Mouse (Mus musculus) forebrain, embryonic 14.5 days (tissue): ENCODE data around the gene Slc12a7. TPM values are rescaled to one million over a fixed set of nuclear protein-coding genes. Genes with fewer than 3 reads are reported as not detected.

Source experiments
- ATAC-seq: fragments of 200-750 bp; cut with Nextera tagmentation; 2 replicates; pipeline ENCODE4 v1.8.0; 2017; ENCODE audit warnings: mild to moderate bottlenecking, moderate library complexity
- DNase-seq: peaks from one replicate; pipeline ENCODE4 v3.0.0-alpha.2; 2015; ENCODE audit warnings: low spot score
- H3K27ac ChIP-seq: fragments of 300-500 bp; sonication (generic); 2 replicates; pipeline ENCODE4 v1.5.1; 2014; ENCODE audit warnings: low read depth, mild to moderate bottlenecking, control low read depth, low read length, moderate library complexity
- H3K27me3 ChIP-seq: fragments of 300-500 bp; sonication (generic); replicated peaks from 2 replicates; pipeline ENCODE4 v1.6.1; 2014; ENCODE audit warnings: low read length, control low read depth, mixed read lengths; ENCODE audit not compliant: control insufficient read depth, insufficient read depth
- H3K36me3 ChIP-seq: fragments of 300-500 bp; sonication (generic); 2 replicates; pipeline ENCODE4 v1.6.1; 2014; ENCODE audit warnings: low read length, control low read depth; ENCODE audit not compliant: control insufficient read depth, insufficient read depth
- H3K4me1 ChIP-seq: fragments of 300-500 bp; sonication (generic); 2 replicates; pipeline ENCODE4 v1.6.1; 2014; ENCODE audit warnings: antibody characterized with exemption, low read length, control low read depth; ENCODE audit not compliant: control insufficient read depth, insufficient read depth
- H3K4me2 ChIP-seq: fragments of 300-500 bp; sonication (generic); 2 replicates; pipeline ENCODE4 v1.6.1; 2014; ENCODE audit warnings: mild to moderate bottlenecking, control low read depth, low read length
- H3K4me3 ChIP-seq: fragments of 300-500 bp; sonication (generic); 2 replicates; pipeline ENCODE4 v1.5.1; 2014; ENCODE audit warnings: low read depth, low read length, control low read depth
- H3K9ac ChIP-seq: fragments of 300-500 bp; sonication (generic); 2 replicates; pipeline ENCODE4 v1.6.1; 2014; ENCODE audit warnings: mild to moderate bottlenecking, low read length, control low read depth, moderate library complexity
- H3K9me3 ChIP-seq: fragments of 300-500 bp; sonication (generic); replicated peaks from 2 replicates; pipeline ENCODE4 v1.6.1; 2016; ENCODE audit warnings: low read length, control low read depth, mixed read lengths; ENCODE audit not compliant: control insufficient read depth
- WGBS: fragments of 180-500 bp; shearing (Covaris S2); extraction: QIAGEN DNeasy Blood & Tissue Kit; methylation state at CpG from one replicate; pipeline ENCODE4 v1.1.7; 2014; 5-methylcytosine and 5-hydroxymethylcytosine counted together
- polyA plus RNA-seq: library from polyadenylated mRNA; unstranded; fragments of >200 nt; fragmentation: Nextera tagmentation; extraction: Ambion mirVana; gene quantifications from 2 replicates; pipeline ENCODE4 v1.2.1, GENCODE M21; 2014

Gene Slc12a7
- polyA plus RNA-seq, 1 experiment from 2014 or later: 14.5 TPM

GRCm38 (mm10) chr13:73771131-73771530 lies 38.2 kb downstream of the Slc12a7 start:
- ATAC-seq (no peak), DNase-seq (no peak)
- Histone ChIP-seq H3K27me3 (no peaks in the 10 kb centered on the region), H3K27ac (no peak overlapping the region; the same call in 1 of the 2 replicates), H3K4me1 (peaks cover under 1% of the 10 kb centered on the region; the same call in 1 of the 2 replicates), H3K4me2 (no peak overlapping the region), H3K9ac (no peak overlapping the region), H3K4me3 (no peak overlapping the region), H3K36me3 (no peaks in the 10 kb centered on the region), H3K9me3 (no peaks in the 10 kb centered on the region)
- 63% methylated on average over 3 of the region's 3 CpGs for WGBS

GRCm38 (mm10) chr13:73772655-73773054 lies 39.8 kb downstream of the Slc12a7 start:
- Histone ChIP-seq H3K27ac (no peak overlapping the region), H3K4me3 (no peak overlapping the region), H3K36me3 (no peaks in the 10 kb centered on the region), H3K9me3 (no peaks in the 10 kb centered on the region), H3K9ac (peak overlapping the region; percentile 8; the same call in 1 of the 2 replicates), H3K27me3 (no peaks in the 10 kb centered on the region), H3K4me2 (no peak overlapping the region), H3K4me1 (no peaks in the 10 kb centered on the region)
- no peak for ATAC-seq
- WGBS: 55% methylated on average over 2 of the region's 2 CpGs
- no peak for DNase-seq

- Histone ChIP-seq H3K4me2 (no peak overlapping the region), H3K4me1 (no peaks in the 10 kb centered on the region), H3K27me3 (no peaks in the 10 kb centered on the region), H3K9ac (no peak overlapping the region), H3K4me3 (no peak overlapping the region), H3K36me3 (no peaks in the 10 kb centered on the region), H3K9me3 (no peaks in the 10 kb centered on the region), H3K27ac (no peak overlapping the region; the same call in 1 of the 2 replicates)
- 37% methylated on average over 4 of the region's 4 CpGs for WGBS
- DNase-seq (peak; percentile 41), ATAC-seq (no peak; the same call in 1 of the 2 replicates)
Observed at GRCm38 (mm10) chr13:73773519-73774205, 40.8 kb downstream of the Slc12a7 start.

GRCm38 (mm10) chr13:73775786-73776185 lies 42.9 kb downstream of the Slc12a7 start:
- Histone ChIP-seq H3K4me3 (no peak overlapping the region), H3K9ac (no peak overlapping the region), H3K27ac (no peak overlapping the region), H3K4me1 (no peaks in the 10 kb centered on the region), H3K36me3 (no peaks in the 10 kb centered on the region), H3K4me2 (no peak overlapping the region), H3K9me3 (no peaks in the 10 kb centered on the region), H3K27me3 (no peaks in the 10 kb centered on the region)
- DNase-seq (no peak), ATAC-seq (no peak)
- 88% methylated on average over 4 of the region's 4 CpGs for WGBS

- Histone ChIP-seq H3K4me1 (no peaks in the 10 kb centered on the region), H3K9me3 (no peaks in the 10 kb centered on the region), H3K4me2 (no peak overlapping the region), H3K27me3 (no peaks in the 10 kb centered on the region), H3K36me3 (no peaks in the 10 kb centered on the region), H3K27ac (no peak overlapping the region), H3K4me3 (no peak overlapping the region), H3K9ac (no peak overlapping the region)
- ATAC-seq (no peak), DNase-seq (no peak)
- 87% methylated on average over 3 of the region's 3 CpGs for WGBS
Observed at GRCm38 (mm10) chr13:73777578-73777977, 44.7 kb downstream of the Slc12a7 start.

GRCm38 (mm10) chr13:73782486-73782885 lies 49.6 kb downstream of the Slc12a7 start:
- Histone ChIP-seq H3K9me3 (no peaks in the 10 kb centered on the region), H3K27me3 (no peaks in the 10 kb centered on the region), H3K9ac (no peak overlapping the region), H3K4me3 (no peak overlapping the region), H3K27ac (no peak overlapping the region), H3K4me2 (no peak overlapping the region), H3K4me1 (no peaks in the 10 kb centered on the region), H3K36me3 (peaks cover 25% of the 10 kb centered on the region)
- DNase-seq: no peak
- no peak for ATAC-seq
- WGBS: 52% methylated on average over 5 of the region's 5 CpGs

GRCm38 (mm10) chr13:73792176-73792575 lies 59.3 kb downstream of the Slc12a7 start:
- Histone ChIP-seq H3K36me3 (peaks cover 82% of the 10 kb centered on the region), H3K4me3 (no peak overlapping the region), H3K4me2 (no peak overlapping the region), H3K27me3 (no peaks in the 10 kb centered on the region), H3K27ac (no peak overlapping the region), H3K4me1 (no peaks in the 10 kb centered on the region), H3K9ac (no peak overlapping the region), H3K9me3 (no peaks in the 10 kb centered on the region)
- ATAC-seq (no peak), DNase-seq (no peak)
- WGBS: 93% methylated on average over 4 of the region's 4 CpGs

DNA sequence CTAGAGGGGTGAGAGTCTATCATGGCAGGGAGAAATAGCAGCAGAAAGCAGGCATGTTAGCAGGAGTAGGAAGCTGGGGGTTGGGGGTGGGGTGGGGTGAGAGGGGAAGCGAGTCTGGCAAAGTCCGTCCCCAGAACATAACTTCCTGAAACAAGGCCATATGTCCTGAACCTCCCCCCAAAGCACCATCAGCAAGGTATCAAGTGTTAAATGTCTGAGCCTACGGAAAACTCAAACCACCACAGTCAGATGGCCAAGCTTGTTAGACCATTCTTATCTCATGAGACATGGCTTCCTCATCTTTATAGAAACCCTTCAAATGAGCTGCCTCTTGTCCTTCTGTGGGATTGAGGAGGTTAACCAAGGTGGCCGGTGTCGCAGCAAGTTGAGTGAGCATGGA lies 60.3 kb downstream of the Slc12a7 start:
- H3K4me1 ChIP-seq: no peaks in the 10 kb centered on the region
- 91% methylated on average over 5 of the region's 5 CpGs for WGBS
- DNase-seq (no peak), ATAC-seq (no peak)
- H3K27ac ChIP-seq: no peak overlapping the region
- H3K4me3 ChIP-seq: no peak overlapping the region
- H3K9ac ChIP-seq: no peak overlapping the region
- no peaks in the 10 kb centered on the region for H3K9me3 ChIP-seq
- no peak overlapping the region for H3K4me2 ChIP-seq
- no peaks in the 10 kb centered on the region for H3K27me3 ChIP-seq
- H3K36me3 ChIP-seq: peaks cover 81% of the 10 kb centered on the region

- no peak overlapping the region for H3K4me3 ChIP-seq
- H3K9me3 ChIP-seq: no peaks in the 10 kb centered on the region
- H3K27ac ChIP-seq: no peak overlapping the region
- H3K9ac ChIP-seq: no peak overlapping the region
- peaks cover 75% of the 10 kb centered on the region for H3K36me3 ChIP-seq
- ATAC-seq (no peak), DNase-seq (no peak)
- H3K4me2 ChIP-seq: no peak overlapping the region
- no peaks in the 10 kb centered on the region for H3K27me3 ChIP-seq
- WGBS: 86% methylated on average over 5 of the region's 5 CpGs
- no peaks in the 10 kb centered on the region for H3K4me1 ChIP-seq
Observed at GRCm38 (mm10) chr13:73799110-73799509, 66.2 kb downstream of the Slc12a7 start.
